Mouse (Mus musculus) c-Kit-positive CD71-positive TER-119-negative erythroid progenitor cells, embryonic 14.5 days (primary cell): Measurements from ENCODE around the gene Mpp3.
"Not testable (repeated sequence)": the region's sequence is repeated elsewhere in the genome, so short reads cannot be mapped to it uniquely, and the experiment has no call there.

Source experiments
- DNase-seq: peaks from one replicate; pipeline ENCODE4 v3.0.0-alpha.2; 2013; ENCODE audit warnings: low read depth

Mpp3 gene

GRCm38 (mm10) chr11:102010140-102010539 lies 18.1 kb downstream of the Mpp3 start:
- DNase-seq, result no peak

DNA sequence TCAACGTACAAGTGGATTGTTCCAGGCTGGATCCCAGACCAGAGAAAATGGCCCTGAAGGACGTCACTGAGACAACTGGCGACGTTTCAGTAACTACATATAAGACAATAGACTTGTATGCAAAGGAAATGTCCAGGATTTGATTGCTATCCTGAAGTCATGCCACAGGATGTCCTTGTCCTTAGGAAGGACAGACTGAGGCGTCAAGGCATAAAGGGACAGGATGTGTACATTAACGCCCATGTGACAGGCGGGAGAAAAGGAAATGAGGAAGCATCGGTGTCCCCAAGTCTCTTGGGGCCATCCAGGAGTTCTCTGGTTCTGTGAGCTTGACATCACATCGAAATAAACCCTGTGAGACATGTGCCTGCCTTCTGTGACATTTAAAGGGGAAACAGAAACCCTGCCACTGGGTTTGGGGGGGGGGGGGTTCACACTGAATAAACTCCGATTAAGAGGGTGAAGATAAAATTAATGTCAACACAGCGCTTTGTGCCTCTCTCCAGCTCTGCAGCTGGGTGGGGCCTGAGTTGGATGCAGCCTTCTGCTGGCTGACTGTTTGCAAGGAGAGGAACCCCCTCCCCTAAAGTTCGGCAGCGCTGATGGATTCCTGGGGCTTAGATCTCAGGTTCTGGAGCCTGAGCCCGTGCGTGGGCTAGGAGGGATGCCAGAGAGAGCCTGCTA lies 19.2 kb downstream of the Mpp3 start:
- no peak for DNase-seq

GRCm38 (mm10) chr11:102008372-102008771 lies 19.9 kb downstream of the Mpp3 start:
- DNase-seq, result no peak

DNA sequence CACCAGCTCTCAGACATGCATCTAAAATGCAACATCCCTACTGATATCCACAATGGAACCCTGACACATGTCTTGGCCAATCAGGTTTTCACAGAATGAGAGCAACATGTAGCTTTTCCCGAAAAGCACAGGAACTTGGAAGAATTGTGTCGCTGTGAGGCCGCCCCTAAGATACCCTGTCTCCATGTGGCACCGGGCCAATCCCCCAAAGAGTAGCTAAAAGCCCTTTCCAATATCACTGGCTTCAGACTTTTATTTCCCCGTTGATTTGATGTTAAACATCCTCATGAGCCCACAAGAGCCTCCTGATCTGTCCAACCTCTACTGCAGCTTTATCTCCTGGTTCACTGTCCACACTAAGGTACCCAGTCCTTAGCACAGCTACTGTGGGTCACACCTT lies 21.6 kb downstream of the Mpp3 start:
- DNase-seq, result no peak

GRCm38 (mm10) chr11:102006271-102006670 lies 22.0 kb downstream of the Mpp3 start:
- DNase-seq, result no peak

DNA sequence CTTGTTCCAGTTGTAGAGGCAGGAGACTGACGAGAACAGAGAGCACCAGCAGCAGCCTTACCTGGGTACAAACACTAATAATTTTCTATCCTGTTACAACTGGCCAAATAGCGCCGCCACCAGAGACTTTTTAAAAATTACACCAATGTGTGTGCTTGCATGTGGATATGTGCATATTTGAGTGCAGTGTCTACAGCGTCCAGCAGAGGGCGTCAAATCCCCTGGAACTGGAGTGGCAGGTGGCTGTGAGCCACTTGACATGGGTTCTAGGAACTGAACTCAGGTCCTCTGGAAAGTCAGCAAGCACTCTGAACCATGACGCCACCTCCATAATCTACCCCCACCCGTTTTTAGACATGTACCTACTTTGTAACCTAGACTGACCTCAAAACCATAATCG lies 24.0 kb downstream of the Mpp3 start:
- DNase-seq, result no peak

DNA sequence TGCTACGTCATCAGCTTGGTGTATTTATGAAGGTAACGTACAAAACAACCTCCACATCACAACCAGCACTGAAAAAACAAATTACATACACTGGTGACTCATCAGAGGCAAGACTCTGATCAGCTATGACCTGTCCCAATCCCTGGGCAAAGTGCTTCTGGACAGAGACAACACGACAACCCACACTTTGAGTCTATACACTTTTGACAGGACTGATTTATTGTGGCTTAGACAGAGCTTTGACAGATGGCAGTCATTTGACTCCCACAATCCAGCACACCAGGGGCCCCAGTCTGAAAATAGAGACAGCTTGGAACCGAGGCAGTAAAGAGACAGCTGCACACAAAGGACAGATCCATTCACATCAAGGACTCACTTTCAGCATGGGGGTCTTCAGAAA lies 28.8 kb downstream of the Mpp3 start:
- no peak for DNase-seq

DNA sequence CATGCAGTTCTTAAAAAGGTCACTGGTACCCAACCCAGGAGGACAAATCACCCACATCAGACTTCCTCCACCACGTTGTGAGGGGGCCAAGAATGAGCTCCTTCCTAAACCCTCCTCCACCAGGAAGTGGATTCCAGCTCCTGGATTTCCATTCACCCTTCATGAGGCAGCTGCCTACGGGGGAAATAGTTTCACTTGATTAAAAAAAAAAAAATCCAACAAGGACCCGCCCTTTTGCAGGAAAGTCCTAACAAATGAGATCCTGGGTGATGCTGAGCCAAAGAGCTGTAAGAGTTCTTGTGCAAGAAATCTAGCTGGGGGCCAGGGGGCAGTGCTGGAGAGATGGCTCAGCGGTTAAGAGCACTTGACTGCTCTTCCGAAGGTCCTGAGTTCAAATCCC lies 30.0 kb downstream of the Mpp3 start:
- DNase-seq, result no peak

DNA sequence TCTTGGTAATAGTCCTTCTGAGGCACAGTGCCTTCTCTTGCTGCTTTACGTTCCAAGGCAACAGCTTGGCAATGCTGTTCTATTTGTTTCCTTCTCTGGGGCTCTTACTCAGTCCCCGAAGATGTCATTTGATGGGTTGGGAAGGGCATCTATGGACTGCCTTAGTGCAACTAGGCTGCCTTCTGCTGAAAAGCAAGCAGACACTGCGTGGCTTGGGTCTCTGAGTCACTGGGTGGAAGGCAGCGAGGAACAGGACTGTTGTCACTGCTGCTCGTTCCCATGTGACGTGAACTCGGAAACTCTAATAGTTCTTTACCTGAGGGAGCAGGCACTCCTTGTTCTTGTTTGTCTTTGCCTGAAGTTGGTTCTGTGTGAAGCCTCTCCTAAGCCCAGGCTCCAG lies 32.3 kb downstream of the Mpp3 start:
- DNase-seq, result no peak

DNA sequence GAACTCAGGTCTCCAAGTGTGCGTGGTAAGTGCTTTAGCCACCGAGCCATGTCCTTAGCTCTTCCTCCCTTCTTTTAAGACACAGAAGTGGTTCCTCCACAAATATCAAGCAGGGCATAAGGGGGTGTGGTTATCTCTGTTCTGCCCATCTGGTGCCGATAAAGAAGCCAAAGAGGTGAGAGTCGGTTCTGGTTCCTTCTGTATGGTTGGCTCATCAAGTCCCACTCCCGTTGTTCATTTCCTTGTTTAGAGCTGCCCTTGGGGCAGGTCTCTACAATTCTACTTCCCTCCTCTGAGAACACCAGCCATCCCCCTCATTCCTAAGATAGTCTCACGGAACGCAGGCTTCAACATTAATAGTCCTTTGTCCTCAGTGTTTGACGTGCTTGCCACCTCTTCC lies 34.2 kb downstream of the Mpp3 start:
- DNase-seq, result peak; percentile 60

DNA sequence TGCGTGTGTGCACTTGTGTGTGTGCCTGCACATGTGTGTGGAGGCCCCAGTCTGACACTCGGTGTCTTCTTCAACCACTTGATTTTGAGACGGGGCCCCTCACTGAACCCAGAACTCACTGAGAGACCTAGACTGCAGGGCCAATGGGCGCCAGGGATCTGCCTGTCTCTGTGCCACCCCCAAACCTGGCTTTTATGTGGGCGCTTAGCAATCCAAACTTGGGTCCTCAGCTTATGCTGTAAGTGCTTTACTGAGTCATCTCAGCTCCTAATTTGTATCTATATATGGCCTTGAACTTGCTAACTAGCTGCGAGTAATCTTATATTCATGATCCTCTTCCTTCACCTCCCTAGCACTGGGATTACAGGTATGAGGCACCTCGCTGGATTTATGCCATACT lies 35.9 kb downstream of the Mpp3 start:
- DNase-seq, result no peak

DNA sequence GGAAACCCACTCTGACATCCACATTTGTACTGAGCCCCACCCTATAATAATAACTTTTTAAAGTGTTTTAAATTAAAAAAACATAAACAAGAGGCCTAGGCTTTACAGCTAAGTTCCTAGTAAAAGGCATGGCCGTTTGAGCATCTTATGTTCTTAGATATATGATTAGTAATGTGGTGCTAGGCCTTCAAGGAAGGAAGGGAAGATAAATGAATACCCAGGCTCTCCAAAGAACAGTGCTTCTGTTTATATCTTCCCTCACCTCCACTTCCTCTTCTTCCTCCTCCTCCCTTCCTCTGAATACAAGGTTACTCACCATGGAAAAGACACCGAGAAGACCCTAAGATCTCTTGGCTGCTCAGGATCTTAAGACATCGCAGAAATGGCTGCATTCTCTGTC lies 36.4 kb downstream of the Mpp3 start:
- no peak for DNase-seq

GRCm38 (mm10) chr11:101990244-101990643 lies 38.0 kb downstream of the Mpp3 start:
- no peak for DNase-seq

DNA sequence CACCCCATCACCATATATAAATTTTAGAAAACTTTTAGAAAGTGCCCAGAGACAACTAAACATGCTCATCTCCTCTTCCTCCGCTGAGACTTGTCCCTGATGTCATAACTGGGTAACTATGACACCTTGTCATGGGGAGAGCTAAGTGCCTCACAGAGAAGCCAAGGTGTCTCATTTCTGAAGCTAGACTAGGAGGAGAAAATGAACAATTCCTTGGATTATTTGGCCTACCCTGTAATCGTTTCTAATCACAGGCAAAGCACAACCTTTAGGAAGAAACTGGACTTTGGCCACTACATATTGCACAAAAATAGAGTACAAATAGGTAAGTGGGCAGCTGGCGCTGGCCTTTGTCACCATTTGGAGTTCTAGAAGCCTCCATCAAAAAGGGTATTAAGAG lies 41.3 kb downstream of the Mpp3 start, which contains the start of gene Dusp3:
Gene Dusp3 (minus strand): TSS at position 101 of the 400 bp plus-strand sequence.
- DNase-seq, result no peak

DNA sequence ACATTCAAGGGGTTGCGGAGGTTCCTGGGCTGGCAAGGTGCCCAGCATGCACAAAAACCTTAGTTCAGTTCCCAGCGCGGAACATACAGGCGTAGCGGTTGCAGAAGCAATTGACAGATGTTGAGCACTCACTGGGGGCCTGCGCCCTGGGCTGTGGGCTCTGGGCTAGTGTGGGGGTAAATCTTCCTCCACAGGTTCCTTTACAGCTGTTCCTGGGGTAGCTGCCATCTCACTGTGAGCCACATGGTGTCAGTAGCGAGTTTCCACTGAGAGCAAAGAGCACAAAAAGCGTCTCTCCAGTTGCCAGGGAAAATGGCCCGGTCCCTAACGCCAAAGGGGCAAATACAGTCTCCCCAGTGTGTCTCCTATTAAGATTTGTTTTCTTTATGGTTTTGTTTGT lies 42.3 kb downstream of the Mpp3 start:
- DNase-seq, result peak; percentile 65

DNA sequence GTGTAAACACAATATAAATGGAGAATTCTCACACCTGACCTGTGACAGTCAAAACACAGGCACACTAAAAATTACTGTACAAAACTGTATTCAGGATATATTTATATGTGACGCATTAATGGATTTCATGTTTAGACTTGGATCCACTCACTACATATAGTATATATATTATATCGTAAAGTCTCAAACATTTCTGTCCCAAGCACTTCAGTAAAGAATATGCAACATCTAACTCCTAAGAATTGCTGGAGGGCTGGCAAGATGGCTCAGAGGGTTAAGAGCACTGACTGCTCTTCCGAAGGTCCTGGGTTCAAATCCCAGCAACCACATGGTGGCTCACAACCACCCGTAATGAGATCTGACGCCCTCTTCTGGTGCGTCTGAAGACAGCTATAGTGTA lies 42.8 kb downstream of the Mpp3 start:
- DNase-seq, result not testable (repeated sequence)

- DNase-seq, result peak; percentile 58
Observed at GRCm38 (mm10) chr11:101984054-101985025, 43.9 kb downstream of the Mpp3 start, which contains the start of gene Cfap97d1. Gene Cfap97d1 (plus strand): TSS chr11:101984279.

DNA sequence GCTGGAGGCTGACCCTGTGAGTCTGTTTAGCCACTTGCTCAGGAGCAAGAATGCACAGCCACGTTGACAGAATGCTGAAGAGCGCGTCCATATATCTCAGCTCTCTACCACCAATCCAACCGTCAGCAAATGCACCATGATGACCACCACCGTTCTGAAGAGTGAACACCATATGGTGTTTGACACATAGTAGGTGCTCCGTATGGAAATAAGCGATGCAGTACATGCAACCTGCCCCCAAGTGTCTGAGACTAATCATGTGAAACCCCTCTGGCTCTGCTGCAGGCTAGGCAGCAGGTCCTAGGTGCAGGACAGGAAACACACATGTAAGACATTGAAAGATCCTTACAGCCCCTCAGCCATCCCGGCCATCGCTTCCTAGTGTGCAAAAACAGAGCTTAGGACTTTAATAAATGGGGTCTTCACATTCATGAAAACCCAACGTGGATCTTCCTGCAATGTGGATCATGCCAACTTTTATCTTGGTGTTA lies 44.8 kb downstream of the Mpp3 start:
- no peak for DNase-seq

- DNase-seq, result no peak
Observed at GRCm38 (mm10) chr11:101982981-101983411, 45.3 kb downstream of the Mpp3 start.

DNA sequence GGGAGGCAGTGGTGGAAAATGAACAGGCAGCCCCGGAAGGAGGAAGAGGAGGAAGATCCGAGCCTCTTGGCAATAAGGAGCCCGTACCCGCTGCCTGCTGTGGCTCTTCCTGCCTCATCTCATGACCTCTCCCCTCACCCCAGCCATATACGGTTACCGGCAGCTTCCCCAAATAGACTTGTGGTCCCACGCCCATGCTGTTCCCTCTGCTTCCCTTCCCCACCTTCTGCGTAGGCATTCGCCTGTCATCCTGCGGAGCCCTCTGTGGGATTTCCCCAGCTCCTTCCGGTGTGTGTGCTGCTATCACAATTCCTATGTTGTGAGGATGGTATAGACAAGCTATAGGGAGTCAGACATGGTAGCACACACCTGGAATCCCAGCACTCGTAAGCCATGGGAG lies 46.4 kb downstream of the Mpp3 start:
- DNase-seq, result no peak

GRCm38 (mm10) chr11:101980603-101981157 lies 47.6 kb downstream of the Mpp3 start:
- no peak for DNase-seq

DNA sequence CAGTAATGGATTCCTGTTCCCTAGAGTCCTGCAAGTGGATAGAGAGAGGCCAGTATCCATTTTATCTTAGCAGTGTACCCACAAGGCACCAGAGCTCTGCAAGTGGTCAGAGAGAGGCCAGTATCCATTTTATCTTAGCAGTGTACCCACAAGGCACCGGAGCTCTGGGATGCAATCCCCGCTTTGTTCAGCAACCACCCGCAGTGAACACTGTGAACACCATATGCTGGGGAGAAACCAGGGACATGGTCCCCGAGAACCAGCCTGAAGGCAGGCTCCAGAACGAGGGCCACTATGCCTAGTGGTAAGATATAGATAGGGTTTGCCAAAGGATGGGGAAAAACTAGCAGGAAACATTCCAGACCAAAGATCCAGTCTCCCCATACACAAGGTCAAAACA lies 49.1 kb downstream of the Mpp3 start:
- no peak for DNase-seq

GRCm38 (mm10) chr11:101976949-101977348 lies 51.3 kb downstream of the Mpp3 start:
- DNase-seq, result no peak
